Mouse (Mus musculus) retina, embryonic 14.5 days (tissue): ENCODE measurements around the gene Hemgn.
A peak's percentile ranks its signal among the peaks of the same experiment; 100 is the strongest.

ENCODE experiments used
- DNase-seq: peaks from one replicate; pipeline ENCODE4 v3.0.0-alpha.2; 2015; ENCODE audit warnings: low spot score

Gene Hemgn

GRCm38 (mm10) chr4:46413406-46413805, at the start of gene Hemgn:
Gene Hemgn, minus strand, starts transcription at chr4:46413506.
- DNase-seq: no peak

GRCm38 (mm10) chr4:46458411-46458810, 45.1 kb upstream of the Hemgn start:
- DNase-seq: no peak

GRCm38 (mm10) chr4:46457186-46457585, 43.9 kb upstream of the Hemgn start:
- no peak for DNase-seq

DNA sequence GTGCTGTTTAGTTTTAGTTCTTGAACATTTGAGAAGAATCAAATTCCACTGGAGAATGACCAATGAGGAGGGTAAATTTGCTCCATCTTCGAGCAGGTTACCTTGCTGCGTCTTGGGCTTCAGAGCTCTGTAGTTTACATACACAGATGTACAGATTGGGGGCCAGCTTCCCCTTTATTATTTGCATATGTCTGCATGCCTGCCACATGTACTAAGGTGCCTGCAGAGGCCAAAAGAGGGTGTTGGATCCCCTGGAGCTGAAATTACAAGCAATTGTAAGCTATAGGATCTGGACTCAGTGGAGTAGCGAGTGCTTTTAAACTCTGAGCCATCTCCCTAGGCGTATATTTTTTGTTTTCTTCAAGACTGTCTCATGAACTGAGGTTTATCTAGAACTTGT, 43.5 kb upstream of the Hemgn start:
- DNase-seq: no peak

DNA sequence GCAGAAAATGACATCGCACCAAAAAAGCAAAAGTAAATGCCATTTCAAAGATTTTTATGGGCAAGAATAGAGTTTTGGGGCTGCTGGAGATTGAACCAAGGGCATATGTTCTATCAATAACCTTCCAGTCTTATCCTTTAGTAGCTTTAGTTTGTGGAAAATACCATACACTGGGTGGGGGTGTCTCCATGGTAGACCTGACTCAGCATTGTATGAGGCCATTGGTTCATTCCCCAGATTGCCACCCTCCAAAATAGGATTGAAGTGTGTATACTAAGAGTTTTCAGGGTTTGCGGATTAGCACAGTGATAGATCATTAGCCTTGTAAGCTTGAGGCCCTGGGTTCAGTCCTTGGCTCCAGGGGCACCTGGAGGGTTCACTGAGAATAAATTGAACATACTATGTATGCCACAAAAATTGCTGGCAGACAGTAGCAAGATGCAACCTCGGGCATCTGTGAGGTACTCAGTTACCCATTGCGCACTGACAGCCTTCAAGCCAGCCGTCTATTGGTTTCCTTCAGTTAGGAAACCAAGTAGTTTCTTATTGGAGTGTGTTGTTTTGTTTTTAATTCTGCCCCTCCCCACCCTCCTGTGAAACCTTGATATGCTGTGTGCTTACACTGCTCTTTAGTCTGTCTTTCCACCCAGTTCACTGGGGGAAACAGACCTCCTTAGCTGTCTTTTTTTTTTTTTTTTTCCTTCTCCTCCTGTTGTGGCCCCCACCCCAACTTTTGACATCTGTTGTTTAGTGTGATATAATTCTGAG, 41.0 kb upstream of the Hemgn start:
- no peak for DNase-seq

- DNase-seq: no peak
Measured at GRCm38 (mm10) chr4:46452855-46453719, 39.8 kb upstream of the Hemgn start.

- DNase-seq: peak; percentile 75
Measured at GRCm38 (mm10) chr4:46452481-46452850, 39.2 kb upstream of the Hemgn start.

DNA sequence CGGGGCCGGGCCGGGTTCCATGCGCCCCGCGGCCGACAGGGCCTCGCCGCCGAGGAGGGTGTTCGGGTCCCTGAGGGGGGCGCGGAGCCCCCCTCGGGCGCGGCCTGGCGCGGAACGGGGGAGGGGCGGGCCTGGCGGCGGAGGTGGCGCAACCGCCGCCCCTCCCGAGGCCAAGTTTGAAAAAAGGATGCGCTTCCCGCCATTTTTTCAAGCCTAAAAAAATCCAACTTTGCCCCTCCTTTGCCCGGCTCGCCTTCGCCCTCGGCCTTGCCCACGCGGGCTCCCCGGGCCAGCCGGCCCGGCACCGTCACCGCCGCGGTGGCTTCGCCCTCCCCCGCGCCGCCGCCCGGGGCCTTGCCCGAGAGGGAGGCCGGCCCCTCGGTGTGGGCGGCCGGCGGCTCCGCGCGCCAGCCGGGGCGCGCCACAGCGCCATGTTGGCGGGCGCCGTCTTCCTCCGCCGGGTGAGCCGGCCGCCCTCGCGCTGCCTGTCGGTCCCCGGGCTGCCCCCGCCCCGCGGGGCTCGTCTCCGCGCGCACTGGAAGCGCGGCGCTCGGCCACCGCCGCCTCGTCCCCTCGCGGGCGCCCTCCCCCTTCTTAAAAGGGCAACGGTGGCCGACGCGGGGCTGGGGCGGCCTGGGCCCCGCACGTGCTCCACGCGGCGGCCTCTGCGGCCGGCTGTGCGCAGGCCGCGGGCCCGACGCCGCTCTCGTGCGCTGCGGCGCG, 38.6 kb upstream of the Hemgn start:
- peak; percentile 83 for DNase-seq

DNA sequence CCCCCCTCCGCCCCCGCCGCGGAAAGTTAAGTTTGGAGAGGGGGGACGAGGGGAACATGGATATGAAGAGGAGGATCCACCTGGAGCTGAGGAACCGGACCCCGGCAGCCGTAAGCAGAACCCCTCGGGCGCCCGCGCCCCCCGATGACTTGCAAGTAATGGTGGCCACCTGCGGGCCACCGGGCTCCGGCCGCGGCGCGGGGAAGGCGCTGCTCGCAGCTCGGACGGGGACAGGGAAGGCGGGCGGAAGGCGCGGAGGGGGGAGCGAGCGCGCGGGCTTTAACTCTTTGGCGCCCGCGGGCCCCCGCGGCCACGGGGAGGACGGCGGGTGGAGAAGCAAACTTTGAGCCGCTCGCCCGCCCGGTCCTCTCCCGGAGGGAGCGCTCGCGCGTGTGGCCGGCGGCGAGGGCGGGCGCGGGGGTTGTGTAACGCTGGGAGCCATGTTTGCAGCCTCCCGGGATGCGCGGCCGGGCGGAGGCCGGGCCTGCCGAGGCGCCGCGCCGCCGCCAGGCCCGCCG, 38.0 kb upstream of the Hemgn start:
- peak; percentile 63 for DNase-seq

DNA sequence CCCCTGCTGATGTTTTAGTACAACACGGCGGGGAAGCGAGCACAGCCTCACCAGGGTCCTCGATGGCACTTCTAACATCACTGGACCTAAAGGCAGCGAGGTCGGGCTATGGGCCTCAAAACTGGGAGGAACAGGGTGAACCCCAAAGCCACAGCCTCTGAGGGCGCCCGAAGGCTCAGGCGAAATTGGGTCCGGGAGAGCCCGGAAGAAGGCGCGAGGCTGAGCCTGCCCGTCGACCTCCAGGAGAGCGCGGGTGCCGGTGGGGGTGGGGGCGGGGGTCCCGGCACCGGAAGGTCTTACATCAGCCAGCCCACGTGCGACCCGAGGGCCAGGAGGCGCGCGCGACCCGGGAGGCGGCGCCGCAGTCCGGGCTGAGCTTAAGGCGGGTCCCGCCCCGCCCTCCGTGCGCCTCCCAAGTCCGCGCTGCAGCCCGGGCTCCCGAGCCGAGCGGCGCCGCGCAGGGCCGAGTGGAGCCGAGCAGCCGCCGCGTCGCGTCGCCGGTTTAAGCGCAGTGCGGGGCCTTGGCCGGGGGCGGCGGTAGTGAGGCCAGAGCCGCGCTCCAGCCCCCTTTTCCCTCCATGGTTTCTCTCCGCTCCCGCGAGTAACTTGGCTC, 37.3 kb upstream of the Hemgn start, which contains the start of gene Anp32b:
Gene Anp32b, plus strand, starts transcription at position 384 of the 613 bp plus-strand sequence.
- peak; percentile 96 for DNase-seq

- DNase-seq: no peak
Measured at GRCm38 (mm10) chr4:46450020-46450518, 36.8 kb upstream of the Hemgn start.

GRCm38 (mm10) chr4:46448886-46449285, 35.6 kb upstream of the Hemgn start:
- no peak for DNase-seq

GRCm38 (mm10) chr4:46447461-46447860, 34.2 kb upstream of the Hemgn start:
- DNase-seq: no peak

DNA sequence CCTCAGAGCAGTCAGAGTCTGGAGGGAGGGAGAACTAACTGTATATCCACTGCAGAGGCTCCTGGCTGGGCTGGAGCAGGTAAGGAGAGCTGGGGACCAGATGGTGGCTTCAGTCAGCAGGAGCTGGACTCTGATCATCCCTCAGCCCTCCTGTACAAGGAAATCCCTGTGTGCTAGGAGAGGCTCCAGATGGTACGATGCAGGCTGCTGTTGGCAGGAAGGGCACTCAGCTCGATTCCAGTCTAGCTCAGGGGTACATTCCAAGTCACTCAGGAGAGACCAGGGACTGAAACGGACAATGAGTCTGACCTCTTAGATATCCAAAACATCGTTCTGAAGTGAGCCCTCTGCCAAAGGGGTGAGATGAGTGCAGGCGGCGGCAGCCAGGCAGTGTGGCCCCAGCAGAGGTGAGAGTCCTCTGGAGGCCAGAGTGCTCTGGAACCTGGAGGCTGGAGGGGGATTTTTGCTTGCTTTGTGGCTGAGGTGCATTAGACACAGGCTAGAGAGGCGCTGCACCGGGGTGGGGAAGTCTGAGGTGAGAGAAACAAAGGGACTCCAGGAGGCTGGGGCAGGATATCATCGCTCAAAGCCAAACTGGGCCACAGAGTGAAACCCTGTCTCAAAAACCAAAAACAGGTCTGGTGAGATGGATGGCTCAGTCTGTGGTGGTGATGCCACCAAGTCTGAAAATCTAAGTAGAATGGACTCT, 32.1 kb upstream of the Hemgn start:
- no peak for DNase-seq

GRCm38 (mm10) chr4:46442501-46442900, 29.2 kb upstream of the Hemgn start:
- no peak for DNase-seq

DNA sequence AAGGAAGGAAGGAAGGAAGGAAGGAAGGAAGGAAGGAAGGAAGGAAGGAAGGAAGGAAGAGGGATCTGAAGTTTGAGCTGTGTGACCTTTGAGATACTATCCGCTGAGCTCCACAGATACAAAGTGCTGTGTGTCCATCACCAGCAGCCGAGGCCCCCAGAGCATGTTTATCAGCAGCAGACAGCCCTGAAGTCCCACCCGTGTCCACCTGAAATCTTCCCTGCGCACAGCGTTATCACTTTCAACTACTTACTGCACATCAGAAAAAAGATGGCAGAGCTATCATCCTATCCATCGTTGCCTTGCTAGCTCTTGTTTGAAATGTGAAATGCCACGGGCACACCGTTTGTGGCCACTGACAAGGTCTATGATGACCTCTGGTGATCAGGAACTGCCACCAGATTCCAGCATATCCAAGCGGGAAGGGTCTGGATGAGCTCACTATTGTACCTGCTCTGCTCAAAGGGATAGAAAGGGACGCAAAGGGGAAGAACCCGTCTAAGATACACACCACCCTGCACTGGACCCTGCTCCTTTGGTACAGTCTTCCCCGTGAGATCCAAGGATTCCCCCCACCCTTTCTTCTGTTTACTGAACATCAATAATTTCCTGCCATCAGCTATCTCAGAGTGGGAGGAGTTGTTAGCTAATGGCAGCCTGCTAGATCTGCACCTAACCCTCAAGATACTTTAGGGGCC, 19.2 kb upstream of the Hemgn start:
- DNase-seq: no peak

DNA sequence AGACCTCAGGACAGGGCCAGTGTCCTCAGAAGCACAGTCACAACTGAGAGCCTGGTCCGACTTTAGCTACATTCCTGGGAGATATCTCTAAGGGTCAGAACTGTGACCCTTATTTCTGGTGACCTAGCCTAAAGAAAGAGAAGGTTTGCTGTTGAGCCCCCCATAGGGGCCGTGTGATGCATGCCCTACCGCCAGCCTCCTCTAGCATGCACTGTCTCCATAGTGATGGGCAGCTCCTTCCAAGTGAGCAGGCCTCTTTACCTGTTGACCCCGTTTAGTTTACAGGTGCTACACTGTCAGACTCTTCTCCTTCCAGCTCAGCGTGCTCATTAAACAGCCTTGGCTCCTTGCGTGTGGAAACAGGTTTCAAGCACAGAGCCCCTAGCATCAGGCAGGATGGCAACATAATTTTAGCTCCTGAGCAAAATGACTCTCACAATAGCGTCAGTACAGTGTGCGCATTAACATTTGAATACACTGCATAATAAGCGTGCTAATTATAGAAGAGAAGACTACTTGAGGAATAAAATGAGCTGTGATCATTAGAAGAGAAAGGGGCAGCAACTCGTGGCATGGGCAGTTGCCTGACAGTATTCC, 15.7 kb upstream of the Hemgn start:
- no peak for DNase-seq

DNA sequence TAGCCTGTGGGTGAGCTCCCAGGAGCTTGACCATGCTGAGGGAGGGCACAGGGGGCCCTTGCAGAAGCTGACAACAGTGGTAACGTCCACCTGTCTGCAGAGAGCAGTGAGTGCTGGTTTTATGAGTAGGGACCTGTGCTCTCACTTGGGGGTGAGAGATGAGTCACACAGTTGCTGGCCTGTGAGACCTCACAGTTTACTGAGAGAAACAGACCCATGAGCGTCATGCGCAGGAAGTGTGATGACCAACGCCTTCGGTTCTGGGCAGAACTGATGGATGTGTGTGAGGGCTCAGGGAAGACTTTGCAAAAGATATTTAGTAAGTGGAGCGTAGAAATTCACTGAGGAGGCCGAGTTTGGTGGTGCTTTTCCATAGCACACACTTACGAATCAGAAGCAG, 9.3 kb upstream of the Hemgn start:
- no peak for DNase-seq

GRCm38 (mm10) chr4:46418851-46419250, 5.5 kb upstream of the Hemgn start:
- DNase-seq: no peak

GRCm38 (mm10) chr4:46417491-46417890, 4.2 kb upstream of the Hemgn start:
- peak; percentile 52 for DNase-seq
